Mouse (Mus musculus): Measurements from ENCODE around the gene Tekt5.

DNA sequence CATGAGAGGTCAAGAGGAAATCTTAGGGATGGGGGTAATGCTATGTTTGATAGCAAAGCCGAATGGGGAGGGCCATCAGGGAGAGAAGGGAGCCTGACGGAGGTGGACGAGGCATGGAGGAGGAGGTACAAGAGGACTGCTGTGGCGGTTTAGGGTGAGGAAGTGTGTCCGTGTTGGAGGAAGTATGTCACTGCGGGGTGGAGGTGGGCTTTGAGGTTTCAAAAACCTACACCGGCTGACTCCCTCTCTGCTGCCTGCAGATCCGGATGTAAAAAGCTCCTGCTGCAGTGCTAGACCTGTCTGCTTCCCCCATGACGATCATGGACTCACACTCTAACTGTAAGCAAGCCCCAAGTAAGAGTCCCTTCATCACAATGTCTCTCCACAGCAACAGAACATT lies 2.7 kb downstream of the Tekt5 start:
- TF ChIP-seq CTCF (IDR thresholded peaks at IDR 0.05; ENCODE audit: borderline replicate concordance, insufficient read depth, low read depth, low read length) (no peak), POLR2A (IDR thresholded peaks at IDR 0.05; ENCODE audit: borderline replicate concordance, insufficient read depth, low read length) (no peak)
